Mouse (Mus musculus): ENCODE measurements at regions not wholly inside any gene's neighbourhood (a gene's known extent, or its start where the extent isn't known, plus 50 kb on each side); places are given as distances from the start of the nearest gene placed in this dataset.

DNA sequence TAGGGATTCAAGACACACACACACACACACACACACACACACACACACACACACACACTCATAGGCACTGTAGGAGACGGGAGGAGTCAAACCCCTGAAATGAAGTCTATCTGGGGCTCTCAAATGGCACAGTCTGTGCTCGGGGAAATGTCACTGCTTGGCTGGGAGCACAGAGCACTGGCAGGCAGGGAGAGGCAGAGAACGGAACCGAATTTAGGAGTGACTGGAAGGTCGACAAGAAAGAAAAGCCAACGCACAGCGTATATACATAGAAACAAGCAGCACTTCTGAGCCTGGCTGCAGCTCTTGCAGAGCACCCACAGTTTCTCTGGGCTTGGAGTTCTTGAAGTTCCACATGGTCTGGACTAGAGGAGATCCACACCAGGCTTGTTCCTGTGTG lies 160.1 kb upstream of the Zfp703 start:
- no peak for DNase-seq

DNA sequence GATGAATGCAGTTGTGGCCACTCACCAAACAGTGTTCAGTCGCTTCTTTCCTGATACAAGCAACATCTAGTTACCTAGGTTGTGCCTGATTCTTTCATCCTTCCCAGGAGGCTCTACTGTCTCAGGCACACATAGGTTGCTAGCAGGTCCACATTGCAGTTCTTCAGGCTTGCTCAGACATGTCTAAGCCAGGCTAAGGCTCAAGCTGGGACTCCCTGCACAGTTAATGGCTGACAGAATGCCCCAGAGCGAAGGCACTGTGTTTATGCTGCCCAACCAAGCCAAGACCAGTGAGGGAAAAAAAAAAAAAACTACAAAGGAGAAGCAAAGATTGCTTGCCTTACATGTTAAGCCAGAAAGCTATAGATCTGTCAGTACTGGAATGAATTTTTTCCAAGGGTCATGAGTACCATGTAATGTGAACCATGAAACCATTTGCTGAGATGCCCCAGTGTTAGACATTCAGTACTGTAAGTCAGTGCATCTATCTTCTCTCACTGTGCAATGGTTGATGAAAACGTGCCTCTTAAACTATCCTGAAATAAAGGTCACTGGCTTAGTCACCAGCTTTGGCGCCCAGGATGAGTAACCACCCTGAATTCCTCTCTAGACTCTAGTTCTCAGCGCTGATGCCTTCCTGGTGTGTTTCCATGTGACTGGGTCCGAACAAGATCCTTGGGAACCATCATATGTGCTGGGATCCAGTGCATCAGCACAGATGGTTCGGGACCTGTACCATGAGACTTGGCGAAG lies 152.8 kb upstream of the Zfp703 start:
- DNase-seq, result no peak

DNA sequence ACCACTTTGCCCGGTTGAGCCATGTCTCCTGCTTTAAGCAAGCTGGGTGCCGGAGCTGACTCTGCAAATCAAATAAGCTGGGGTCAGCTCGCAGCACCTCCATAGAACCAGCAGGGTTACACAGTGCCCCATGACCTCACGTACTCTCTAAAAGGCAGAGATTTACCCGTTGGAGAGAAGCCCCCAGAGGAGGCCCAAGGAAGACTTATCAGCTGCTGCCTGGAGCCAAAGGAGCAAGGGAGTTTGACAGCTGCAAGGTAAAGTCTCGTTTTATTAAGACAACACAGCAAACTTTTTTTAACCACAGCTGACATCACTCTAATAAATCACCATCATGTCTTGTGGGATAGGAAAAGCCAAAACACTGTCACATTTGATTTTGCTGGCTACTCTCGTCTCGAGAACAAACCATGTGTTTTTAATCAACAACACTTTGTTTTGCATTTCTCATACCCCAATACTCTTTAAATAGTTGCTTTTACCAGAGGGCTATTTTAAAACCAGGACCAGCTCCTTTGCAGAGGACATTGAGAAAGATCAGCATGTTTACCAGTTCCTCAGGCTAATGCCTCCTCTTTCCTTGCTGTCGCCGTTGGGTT lies 148.7 kb upstream of the Zfp703 start:
- DNase-seq, result no peak

DNA sequence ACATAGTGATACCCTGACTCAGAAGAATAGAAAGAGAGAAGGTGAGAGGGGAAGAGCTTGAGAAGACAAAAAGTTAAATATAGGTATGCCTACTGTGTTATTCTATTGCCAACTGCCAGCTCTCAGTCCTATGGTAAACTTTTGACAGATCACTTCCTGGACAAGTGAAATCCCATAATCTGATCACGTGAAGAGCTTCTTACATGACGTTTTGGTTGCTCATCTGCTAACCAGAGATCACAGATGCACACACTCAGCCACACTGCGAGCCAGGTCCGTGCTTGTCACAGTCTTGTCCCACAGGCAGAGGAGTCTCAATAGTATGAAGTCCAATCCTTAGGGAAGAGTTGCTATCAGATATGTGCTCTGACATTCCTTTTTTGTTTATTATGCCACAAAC lies 147.8 kb upstream of the Zfp703 start:
- DNase-seq, result no peak

- DNase-seq, result no peak
These were observed 146.0 kb upstream of the Zfp703 start for GRCm38 (mm10) chr8:26831148-26831547.

- no peak for DNase-seq
These were observed 145.3 kb upstream of the Zfp703 start for GRCm38 (mm10) chr8:26831790-26832189.

- DNase-seq, result no peak
These were observed 144.6 kb upstream of the Zfp703 start for GRCm38 (mm10) chr8:26832546-26832945.

DNA sequence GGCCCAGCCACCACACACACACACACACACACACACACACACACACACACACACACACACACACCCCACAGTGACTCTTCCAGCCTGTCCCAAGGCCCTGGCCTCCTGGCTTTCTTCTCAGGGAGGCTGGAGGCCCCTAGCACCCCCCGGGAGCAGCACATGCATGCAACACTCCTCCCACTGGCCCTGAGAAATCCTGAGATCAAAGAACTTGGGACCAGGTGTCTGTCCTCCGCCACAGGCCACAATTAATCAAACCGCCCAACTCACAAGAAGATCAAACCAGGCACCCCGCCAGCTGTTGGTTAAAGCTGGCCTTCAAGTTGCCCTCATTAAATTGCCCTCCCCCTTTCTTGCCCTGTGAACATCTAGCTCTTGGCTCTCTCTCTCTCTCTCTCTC lies 143.8 kb upstream of the Zfp703 start:
- no peak for DNase-seq

DNA sequence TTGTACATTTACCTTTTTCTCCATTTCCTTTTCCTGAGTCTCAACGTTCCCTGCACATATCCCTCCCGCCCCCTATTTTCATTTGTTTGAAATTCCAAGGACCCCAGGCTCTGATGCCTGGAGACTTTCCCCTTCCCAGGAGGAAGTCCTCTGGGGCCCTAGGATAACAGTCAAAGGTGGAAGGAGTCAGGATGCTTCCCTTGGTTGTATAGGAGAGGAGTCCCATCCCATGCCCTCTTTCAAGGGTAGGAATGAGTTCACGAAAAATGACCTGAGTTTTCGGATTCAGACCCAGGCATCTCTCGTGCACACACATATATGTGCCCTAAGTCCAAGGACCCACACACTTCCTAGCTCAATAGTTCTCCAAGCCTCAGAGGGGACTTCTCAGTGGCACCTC lies 143.3 kb upstream of the Zfp703 start:
- DNase-seq, result no peak

DNA sequence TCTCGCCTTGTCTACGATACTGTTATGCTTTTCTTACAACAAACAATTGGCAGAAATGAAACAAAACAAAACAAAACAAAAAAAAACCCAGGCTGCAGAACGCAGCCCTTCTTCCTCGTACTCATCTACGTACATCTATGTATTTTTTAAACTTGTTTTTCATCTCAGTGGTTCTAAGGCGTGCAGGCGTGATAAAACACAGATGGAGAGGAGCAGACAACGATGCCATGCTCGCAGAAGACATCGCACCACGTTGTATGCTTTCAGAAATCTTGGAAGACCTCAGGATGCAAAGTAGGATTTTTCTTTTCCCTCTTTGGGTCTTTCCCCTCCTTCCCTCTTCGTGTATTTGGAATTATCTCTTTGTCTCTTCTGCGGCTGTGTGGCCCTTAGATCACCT lies 142.5 kb upstream of the Zfp703 start:
- no peak for DNase-seq

- no peak for DNase-seq
These were observed 142.0 kb upstream of the Zfp703 start for GRCm38 (mm10) chr8:26835076-26835475.

GRCm38 (mm10) chr8:26835616-26836015 lies 141.5 kb upstream of the Zfp703 start:
- no peak for DNase-seq

- DNase-seq, result no peak
These were observed 140.6 kb upstream of the Zfp703 start for GRCm38 (mm10) chr8:26836552-26836951.

- peak; percentile 80 for DNase-seq
These were observed 136.8 kb upstream of the Zfp703 start for GRCm38 (mm10) chr8:26840286-26840685.

GRCm38 (mm10) chr8:26840745-26841680 lies 136.1 kb upstream of the Zfp703 start:
- DNase-seq, result no peak

DNA sequence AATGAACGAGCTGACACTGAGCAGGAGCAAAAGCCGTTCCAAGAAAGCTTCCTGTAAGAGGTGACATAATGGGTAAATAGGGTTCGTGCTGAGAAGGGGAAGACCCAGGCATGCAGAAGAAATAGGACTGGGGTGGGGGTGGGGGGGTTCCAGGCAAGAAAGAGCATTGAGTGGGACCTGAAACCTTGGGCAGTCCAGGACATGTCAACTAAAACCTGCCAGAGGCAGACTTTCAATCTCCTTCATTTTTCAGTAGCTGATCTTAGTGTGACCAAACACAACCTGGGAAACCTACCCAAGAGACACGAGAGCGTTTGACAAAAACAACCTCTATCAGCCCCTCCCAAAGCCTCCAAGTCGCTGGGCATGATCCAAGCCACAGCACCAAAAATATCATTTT lies 133.4 kb upstream of the Zfp703 start:
- DNase-seq, result no peak

DNA sequence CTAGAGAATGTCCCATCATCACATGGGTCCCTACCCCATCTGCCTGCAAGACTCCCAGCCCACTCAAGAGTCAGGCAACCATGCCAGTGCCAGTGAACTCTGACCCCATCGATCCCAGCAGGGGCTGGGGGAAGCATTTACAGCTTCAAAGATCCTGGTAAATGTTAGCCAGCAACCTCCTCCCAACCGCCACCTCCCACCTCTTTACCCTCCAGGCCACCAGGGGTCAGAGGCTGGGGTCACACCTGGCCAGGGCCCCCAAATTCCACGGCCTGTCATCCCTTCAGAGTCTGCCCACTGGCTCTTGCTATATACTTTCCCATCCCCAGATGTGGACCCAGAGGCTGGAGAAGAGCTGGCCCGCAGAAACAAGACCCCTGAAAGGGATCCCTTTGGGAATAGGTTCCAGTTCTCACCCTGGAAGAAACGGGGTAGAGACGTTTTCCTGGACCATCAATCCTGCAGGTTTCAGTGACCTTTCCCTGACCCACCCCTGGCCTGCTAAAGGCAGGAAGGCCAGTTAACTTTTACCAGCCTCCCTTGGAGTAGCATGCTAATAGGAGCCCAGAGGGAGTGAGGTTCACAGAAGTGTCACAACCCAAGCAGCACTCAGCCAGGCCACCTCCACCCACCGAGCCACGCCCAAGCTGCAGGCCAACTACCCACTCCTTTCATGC lies 132.9 kb upstream of the Zfp703 start:
- no peak for DNase-seq

DNA sequence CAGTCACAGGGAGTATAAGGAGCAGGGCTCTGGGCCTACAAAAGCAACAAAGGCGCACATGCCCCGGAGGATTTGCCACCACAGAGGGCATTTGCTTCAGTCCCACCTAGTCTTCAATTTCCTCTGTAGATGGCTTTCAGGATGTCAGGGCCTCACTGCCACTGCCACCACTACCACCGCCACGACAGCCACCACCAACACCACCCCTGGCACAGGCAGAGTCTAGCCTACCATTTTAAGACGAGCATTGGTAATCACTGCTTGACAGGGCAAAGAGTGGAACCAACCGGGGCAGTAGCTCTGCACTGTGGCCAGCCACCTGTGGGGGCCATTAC lies 132.3 kb upstream of the Zfp703 start:
- DNase-seq, result no peak

- DNase-seq, result no peak
These were observed 131.5 kb upstream of the Zfp703 start for GRCm38 (mm10) chr8:26845481-26846194.

GRCm38 (mm10) chr8:26847009-26847408 lies 130.1 kb upstream of the Zfp703 start:
- DNase-seq, result no peak

GRCm38 (mm10) chr8:26848098-26848772 lies 128.9 kb upstream of the Zfp703 start:
- DNase-seq, result no peak

Measured in cerebellum, adult 11-12 months (tissue).